Mouse (Mus musculus): Measurements from ENCODE around the gene Impg1.

Impg1 gene

DNA sequence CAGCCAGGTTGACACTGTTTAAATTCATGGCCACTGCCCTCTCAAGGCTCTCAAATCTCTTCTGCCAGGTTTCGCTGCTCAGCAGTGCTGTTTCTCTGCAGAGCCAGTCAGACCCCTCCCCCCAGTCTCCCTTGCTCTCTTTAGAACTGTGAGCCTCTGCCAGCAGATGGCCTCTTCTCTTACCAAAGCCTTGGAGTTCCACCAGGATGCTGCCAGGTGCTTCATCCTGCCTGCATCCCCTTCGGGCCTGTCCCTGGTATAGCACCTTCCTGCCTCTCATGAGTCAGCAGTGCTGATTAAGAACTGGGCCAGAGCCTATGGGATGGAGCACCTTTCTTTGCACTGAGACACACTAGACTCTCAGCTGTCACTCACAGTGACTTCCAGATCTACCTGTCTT, 188.1 kb downstream of the Impg1 start:
- no peak for DNase-seq

DNA sequence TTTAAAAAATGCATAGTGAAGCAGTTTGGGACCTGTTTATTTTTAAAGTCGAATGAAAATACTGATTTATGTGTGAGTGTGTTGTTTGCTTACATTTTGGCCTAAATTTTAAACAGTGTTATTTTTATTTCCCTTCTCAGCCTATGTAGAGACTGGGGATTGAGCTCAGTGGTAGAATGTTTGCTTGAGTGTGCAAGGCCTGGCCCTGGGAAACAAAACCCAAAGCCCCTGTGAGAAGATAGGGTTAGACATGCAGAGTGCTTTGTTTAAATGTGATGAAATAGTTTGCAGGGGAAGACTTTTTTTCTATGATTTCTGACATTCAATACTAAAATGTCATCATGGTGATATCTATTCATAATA, 189.5 kb downstream of the Impg1 start:
- no peak for DNase-seq

DNA sequence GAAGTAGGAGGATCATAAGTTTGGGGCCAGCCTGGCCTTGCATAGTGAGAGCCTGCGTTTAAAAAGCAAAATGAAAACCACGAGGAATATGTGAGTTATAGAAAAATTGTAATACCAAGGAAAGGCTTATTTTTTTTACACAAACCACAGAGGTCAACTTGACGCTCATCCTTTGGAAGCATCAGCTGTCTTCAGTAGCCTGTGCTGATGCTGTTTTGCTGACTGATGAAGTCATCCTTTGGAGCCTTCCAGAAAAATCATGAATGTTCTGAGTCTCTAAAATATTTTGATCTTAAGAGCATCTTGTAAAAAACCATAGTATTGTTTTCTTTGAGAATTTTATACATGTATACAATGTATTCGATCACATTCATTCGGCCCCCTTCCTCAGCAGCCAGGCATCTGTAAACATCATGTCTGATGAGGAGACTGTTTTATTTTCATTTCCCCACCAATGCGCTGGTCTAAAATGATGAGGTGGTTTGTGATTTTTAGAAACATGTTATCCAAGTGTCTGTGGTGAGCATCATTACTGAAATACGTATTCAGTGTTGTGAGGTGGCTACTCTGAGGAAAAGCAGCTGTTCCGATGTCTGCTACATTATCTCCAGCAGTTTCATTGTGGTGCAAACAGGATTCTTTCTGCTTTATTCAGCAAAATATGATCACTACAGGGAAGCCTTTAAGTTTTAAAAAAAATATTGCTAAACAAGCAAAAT, 190.1 kb downstream of the Impg1 start:
- no peak for DNase-seq

DNA sequence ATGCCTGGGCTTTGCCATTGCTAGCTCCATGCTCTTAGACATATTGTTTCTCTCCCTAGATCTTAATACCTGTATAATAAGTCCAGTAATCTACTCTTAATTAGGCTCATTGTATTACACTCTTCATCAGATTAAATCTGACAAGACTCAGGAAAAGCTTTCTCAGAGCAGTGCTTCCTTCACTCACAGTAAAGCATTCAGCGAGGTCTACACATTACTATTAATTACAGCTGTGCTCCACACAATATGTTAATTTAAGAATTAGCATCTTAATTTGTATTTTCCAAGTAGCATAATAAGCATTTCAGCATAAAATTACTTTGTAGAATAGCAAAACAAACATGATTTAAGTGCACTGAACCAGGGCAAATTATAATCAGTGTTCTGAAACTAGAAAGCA, 192.3 kb downstream of the Impg1 start:
- no peak for DNase-seq

DNA sequence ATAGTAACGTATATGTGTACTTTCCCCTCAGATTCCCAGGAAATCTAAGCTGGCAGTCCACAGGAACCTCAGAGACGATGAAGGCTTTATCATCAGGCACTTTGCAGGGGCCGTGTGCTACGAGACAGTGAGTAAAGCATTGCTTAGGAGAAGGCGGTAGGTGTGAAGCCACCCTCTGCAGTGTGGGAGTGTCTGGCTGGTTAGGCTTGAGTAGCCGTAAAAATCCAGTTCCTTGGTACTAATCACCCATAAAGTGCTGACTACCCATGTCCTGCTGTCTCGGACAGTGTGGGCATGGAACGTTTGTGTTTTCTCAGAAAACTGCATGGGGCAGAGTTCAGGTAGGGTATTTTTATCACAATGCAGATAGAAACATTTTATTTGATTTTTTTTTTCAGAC, 195.7 kb downstream of the Impg1 start:
- DNase-seq: no peak

DNA sequence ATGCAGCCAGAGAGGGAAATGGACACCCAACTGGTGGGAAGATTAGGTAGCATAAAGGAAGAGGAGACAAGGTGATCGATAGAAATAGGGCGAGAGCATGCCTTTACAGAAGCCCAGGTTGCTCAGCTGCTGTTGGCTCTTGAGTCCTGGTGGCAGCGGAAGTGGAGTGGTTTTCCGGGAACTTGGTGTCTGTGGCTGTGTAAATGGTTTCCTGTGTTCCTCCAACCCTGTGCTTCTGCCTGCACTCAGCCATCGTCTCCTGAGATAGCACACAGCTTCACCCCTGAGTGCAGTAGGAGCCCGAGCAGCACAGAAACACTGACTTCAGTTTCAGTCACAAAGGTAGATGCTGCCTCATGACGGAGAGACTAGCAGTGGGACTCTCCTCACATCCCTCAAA, 198.8 kb downstream of the Impg1 start:
- DNase-seq: no peak

DNA sequence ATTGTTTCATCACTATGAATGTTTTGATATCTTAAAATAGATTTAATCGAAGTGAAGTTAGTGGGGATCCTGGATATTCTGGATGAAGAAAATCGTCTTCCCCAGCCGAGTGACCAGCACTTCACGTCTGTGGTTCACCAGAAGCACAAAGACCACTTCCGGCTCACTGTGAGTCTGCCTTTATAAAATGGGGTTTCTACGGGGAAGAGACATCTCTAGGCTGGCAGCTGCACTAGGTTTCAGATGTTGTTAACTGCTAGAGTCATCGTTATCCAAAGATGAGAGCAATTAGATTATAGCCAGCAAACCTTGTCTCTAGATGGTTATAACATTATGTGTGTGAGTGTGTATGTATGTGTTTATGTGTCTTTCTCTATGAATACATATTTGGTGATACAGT, 199.2 kb downstream of the Impg1 start:
- DNase-seq: no peak
